Mouse (Mus musculus) heart, embryonic 14.5 days (tissue): ENCODE results near the gene Cidec. TPM values are rescaled to one million over a fixed set of nuclear protein-coding genes. Genes with fewer than 3 reads are reported as not detected.

Experiments used
- ATAC-seq: fragments of 200-750 bp; cut with Nextera tagmentation; 2 replicates; pipeline ENCODE4 v1.8.0; 2017; ENCODE audit warnings: low read depth, moderate TSS enrichment; ENCODE audit not compliant: insufficient number of reproducible peaks, insufficient read depth, low FRiP score
- H3K27ac ChIP-seq, 2 experiments: fragments of 200-500 bp in 1 of 2; fragments of 300-500 bp in 1 of 2; sonication (generic) in 1 of 2; replicated peaks in 1 of 2; 2 replicates each; pipeline ENCODE4 v1.5.1; 2012 to 2014; ENCODE audit warnings: low read depth in 2 of 2, low read length in 2 of 2, control low read depth in 1 of 2, mild to moderate bottlenecking in 1 of 2, mixed read lengths in 1 of 2; ENCODE audit not compliant: control insufficient read depth in 1 of 2, insufficient read depth in 1 of 2
- H3K27me3 ChIP-seq: fragments of 300-500 bp; sonication (generic); 2 replicates; pipeline ENCODE4 v1.6.1; 2014; ENCODE audit warnings: mild to moderate bottlenecking, low read length, control low read depth; ENCODE audit not compliant: control insufficient read depth, insufficient read depth
- H3K36me3 ChIP-seq: fragments of 300-500 bp; sonication (generic); 2 replicates; pipeline ENCODE4 v1.6.1; 2014; ENCODE audit warnings: mild to moderate bottlenecking, control low read depth, low read length, mixed read lengths; ENCODE audit not compliant: control insufficient read depth, insufficient read depth
- H3K4me1 ChIP-seq, 2 experiments: fragments of 200-500 bp in 1 of 2; fragments of 300-500 bp in 1 of 2; sonication (generic) in 1 of 2; 2 replicates each; pipeline ENCODE4 v1.6.1; 2012 to 2014; ENCODE audit warnings: low read length in 2 of 2, control low read depth in 1 of 2, mixed read lengths in 1 of 2; ENCODE audit not compliant: control insufficient read depth in 2 of 2, insufficient read depth in 2 of 2
- H3K4me2 ChIP-seq: fragments of 300-500 bp; sonication (generic); 2 replicates; pipeline ENCODE4 v1.6.1; 2014; ENCODE audit warnings: mild to moderate bottlenecking, low read length
- H3K4me3 ChIP-seq, 2 experiments: fragments of 200-500 bp in 1 of 2; fragments of 300-500 bp in 1 of 2; sonication (generic) in 1 of 2; 2 replicates each; pipeline ENCODE4 v1.5.1; 2012 to 2014; ENCODE audit warnings: low read length in 2 of 2, mild to moderate bottlenecking in 2 of 2, control low read depth in 1 of 2, low read depth in 1 of 2, moderate library complexity in 1 of 2; ENCODE audit not compliant: control insufficient read depth in 1 of 2, insufficient read depth in 1 of 2
- H3K9ac ChIP-seq: fragments of 300-500 bp; sonication (generic); 2 replicates; pipeline ENCODE4 v1.6.1; 2014; ENCODE audit warnings: mild to moderate bottlenecking, low read length
- H3K9me3 ChIP-seq: fragments of 300-500 bp; sonication (generic); 2 replicates; pipeline ENCODE4 v1.6.1; 2016; ENCODE audit warnings: low read length, control low read depth; ENCODE audit not compliant: control insufficient read depth
- WGBS: fragments of 180-500 bp; shearing (Covaris S2); extraction: QIAGEN DNeasy Blood & Tissue Kit; methylation state at CpG from one replicate; pipeline ENCODE4 v1.1.7; 2014; 5-methylcytosine and 5-hydroxymethylcytosine counted together
- microRNA-seq: library from miRNA; unstranded; fragments of <30 nt; microRNA quantifications from one replicate; pipeline ENCODE4, GENCODE M21; 2016
- polyA plus RNA-seq: library from polyadenylated mRNA; unstranded; fragments of >200 nt; fragmentation: Nextera tagmentation; extraction: Ambion mirVana; gene quantifications from 2 replicates; pipeline ENCODE4 v1.2.1, GENCODE M21; 2014

Gene Cidec
- polyA plus RNA-seq, 1 experiment from 2014 or later, result not detected

GRCm38 (mm10) chr6:113384351-113384927 lies 51.1 kb downstream of the Cidec start:
- 94% methylated on average over 8 of the region's 8 CpGs for WGBS
- peaks cover 0 to 3% of the 10 kb centered on the region in 2 experiments; a peak in 1 of 4 replicates for H3K4me1 ChIP-seq
- no peak for ATAC-seq

GRCm38 (mm10) chr6:113380480-113380879 lies 55.1 kb downstream of the Cidec start:
- no peak for ATAC-seq
- Histone ChIP-seq H3K4me2 (no peak overlapping the region), H3K36me3 (peaks cover 58% of the 10 kb centered on the region), H3K27ac (no peak overlapping the region), H3K27me3 (no peaks in the 10 kb centered on the region), H3K9ac (no peak overlapping the region), H3K4me1 (peaks cover 2 to 18% of the 10 kb centered on the region in 2 experiments; a peak in 2 of 4 replicates), H3K9me3 (no peaks in the 10 kb centered on the region), H3K4me3 (no peak overlapping the region)
- WGBS, result 90% methylated on average over 11 of the region's 11 CpGs

More at GRCm38 (mm10) chr6:113384351-113384927, 51.1 kb downstream of the Cidec start:
- Histone ChIP-seq H3K36me3 (peaks cover 92% of the 10 kb centered on the region), H3K27me3 (no peaks in the 10 kb centered on the region), H3K27ac (no peak overlapping the region), H3K4me2 (no peak overlapping the region), H3K9ac (no peak overlapping the region), H3K4me3 (no peak overlapping the region), H3K9me3 (no peaks in the 10 kb centered on the region)

GRCm38 (mm10) chr6:113379246-113379645 lies 56.3 kb downstream of the Cidec start:
- Histone ChIP-seq H3K4me2 (peak overlapping the region; percentile 79), H3K36me3 (peaks cover 58% of the 10 kb centered on the region), H3K4me3 (peak overlapping the region; percentile 6 to 85; a peak in 3 of 4 replicates), H3K9ac (peak overlapping the region; percentile 88), H3K4me1 (peaks cover 2 to 18% of the 10 kb centered on the region in 2 experiments; a peak in 2 of 4 replicates), H3K27ac (no peak overlapping the region), H3K27me3 (no peaks in the 10 kb centered on the region), H3K9me3 (no peaks in the 10 kb centered on the region)
- 72% methylated on average over 6 of the region's 6 CpGs for WGBS
- no peak for ATAC-seq

GRCm38 (mm10) chr6:113377496-113378385 lies 57.8 kb downstream of the Cidec start, which contains the start of the genes Tada3 and Arpc4:
Tada3 (minus strand) TSS chr6:113377883.
Arpc4 (plus strand) TSS chr6:113378115.
- no peaks in the 10 kb centered on the region for H3K27me3 ChIP-seq
- H3K9me3 ChIP-seq, result no peaks in the 10 kb centered on the region
- H3K4me1 ChIP-seq, result peaks cover 2 to 18% of the 10 kb centered on the region in 2 experiments; a peak in 2 of 4 replicates
- ATAC-seq, result peak; percentile 94
- WGBS, result 1% methylated on average over 61 of the region's 61 CpGs
- peaks cover 57% of the 10 kb centered on the region for H3K36me3 ChIP-seq
- peak within 1 kb of the TSS; percentile 79 for H3K4me2 ChIP-seq
- peak within 1 kb of the TSS; percentile 95 to 96 for H3K27ac ChIP-seq
- H3K4me3 ChIP-seq, result peak within 1 kb of the TSS; percentile 81 to 85
- peak within 1 kb of the TSS; percentile 88 for H3K9ac ChIP-seq

- Histone ChIP-seq H3K9ac (peak overlapping the region; percentile 88), H3K4me2 (peak overlapping the region; percentile 79), H3K27ac (peak overlapping the region; percentile 95 to 96), H3K4me1 (peaks cover 2 to 18% of the 10 kb centered on the region in 2 experiments; a peak in 2 of 4 replicates), H3K36me3 (peaks cover 57% of the 10 kb centered on the region), H3K4me3 (peak overlapping the region; percentile 81 to 85), H3K27me3 (no peaks in the 10 kb centered on the region), H3K9me3 (no peaks in the 10 kb centered on the region)
- WGBS, result 8% methylated on average over 7 of the region's 7 CpGs
- ATAC-seq, result no peak
Measured at GRCm38 (mm10) chr6:113377172-113377495, 58.4 kb downstream of the Cidec start.

Small RNAs within 50 kb of the gene (microRNA-seq; reads per million reads assigned to microRNA genes)
- gene Gm24387, result not detected

Other genes starting within 250 kb of the Cidec start
- gene Lhfpl4, start 240.4 kb downstream of the Cidec start, polyA plus RNA-seq, result 0.22 and 0.61 TPM in 2 replicates
- gene Mtmr14, start 197.9 kb downstream of the Cidec start, polyA plus RNA-seq, result 25.3 and 26.7 TPM in 2 replicates
- 0.07 TPM in 1 of 2 replicates, not detected in the other for gene Cpne9, start 153.5 kb downstream of the Cidec start, polyA plus RNA-seq
- gene Brpf1, start 128.6 kb downstream of the Cidec start, polyA plus RNA-seq, result 11.7 and 11.8 TPM in 2 replicates
- gene Ogg1, start 108.8 kb downstream of the Cidec start, polyA plus RNA-seq, result 10.1 and 10.3 TPM in 2 replicates
- gene Camk1, start 91.8 kb downstream of the Cidec start, polyA plus RNA-seq, result 131 and 134 TPM in 2 replicates
- 38.6 and 42.2 TPM in 2 replicates for gene Tada3, start 57.9 kb downstream of the Cidec start, polyA plus RNA-seq
- gene Arpc4, start 57.6 kb downstream of the Cidec start, polyA plus RNA-seq, result 145 and 155 TPM in 2 replicates
- gene Ttll3, start 46.5 kb downstream of the Cidec start, polyA plus RNA-seq, result 1.0 and 1.4 TPM in 2 replicates
- 11.1 and 12.8 TPM in 2 replicates for gene Rpusd3, start 16.4 kb downstream of the Cidec start, polyA plus RNA-seq
- gene Jagn1, start 6.8 kb upstream of the Cidec start, polyA plus RNA-seq, result 54.2 and 57.5 TPM in 2 replicates
- gene Il17re, start 22.7 kb upstream of the Cidec start, polyA plus RNA-seq, result 0.99 and 1.4 TPM in 2 replicates
- gene Il17rc, start 35.7 kb upstream of the Cidec start, polyA plus RNA-seq, result 5.6 and 9.5 TPM in 2 replicates
- 30.7 and 32.6 TPM in 2 replicates for gene Creld1, start 47.5 kb upstream of the Cidec start, polyA plus RNA-seq
- gene Prrt3, start 66.2 kb upstream of the Cidec start, polyA plus RNA-seq, result 0.13 and 0.27 TPM in 2 replicates
- 84.6 and 89.2 TPM in 2 replicates for gene Emc3, start 95.9 kb upstream of the Cidec start, polyA plus RNA-seq
- gene Fancd2, start 95.9 kb upstream of the Cidec start, polyA plus RNA-seq, result 10.1 and 10.6 TPM in 2 replicates
- 0.31 TPM in 1 of 2 replicates, not detected in the other for gene Fancd2os, start 165.0 kb upstream of the Cidec start, polyA plus RNA-seq
- 184 and 197 TPM in 2 replicates for gene Brk1, start 169.0 kb upstream of the Cidec start, polyA plus RNA-seq
- gene Vhl, start 188.2 kb upstream of the Cidec start, polyA plus RNA-seq, result 34.5 and 36.6 TPM in 2 replicates
- gene Irak2, start 202.7 kb upstream of the Cidec start, polyA plus RNA-seq, result 3.9 and 4.7 TPM in 2 replicates